Mouse (Mus musculus) neural tube, embryonic 13.5 days (tissue): Measurements from ENCODE around the gene Cmtr1. TPM values are rescaled to one million over a fixed set of nuclear protein-coding genes. Genes with fewer than 3 reads are reported as not detected.
"Not testable (repeated sequence)": the region's sequence is repeated elsewhere in the genome, so short reads cannot be mapped to it uniquely, and the experiment has no call there.

Source experiments
- ATAC-seq: fragments of 200-750 bp; cut with Nextera tagmentation; 2 replicates; pipeline ENCODE4 v1.8.0; 2017; ENCODE audit warnings: low read depth, mild to moderate bottlenecking, moderate TSS enrichment, moderate library complexity
- H3K27ac ChIP-seq: fragments of 300-500 bp; sonication (generic); replicated peaks from 2 replicates; pipeline ENCODE4 v1.5.1; 2015; ENCODE audit warnings: moderate library complexity, mild to moderate bottlenecking, inconsistent platforms
- H3K27me3 ChIP-seq: fragments of 300-500 bp; sonication (generic); 2 replicates; pipeline ENCODE4 v1.6.1; 2015; ENCODE audit warnings: mild to moderate bottlenecking, inconsistent platforms
- H3K36me3 ChIP-seq: fragments of 300-500 bp; sonication (generic); 2 replicates; pipeline ENCODE4 v1.6.1; 2015; ENCODE audit warnings: mild to moderate bottlenecking, inconsistent platforms
- H3K4me1 ChIP-seq: fragments of 300-500 bp; sonication (generic); replicated peaks from 2 replicates; pipeline ENCODE4 v1.6.1; 2015; ENCODE audit warnings: inconsistent platforms
- H3K4me2 ChIP-seq: fragments of 300-500 bp; sonication (generic); 2 replicates; pipeline ENCODE4 v1.6.1; 2015; ENCODE audit warnings: inconsistent platforms, mild to moderate bottlenecking, moderate library complexity
- H3K4me3 ChIP-seq: fragments of 300-500 bp; sonication (generic); 2 replicates; pipeline ENCODE4 v1.5.1; 2015; ENCODE audit warnings: mild to moderate bottlenecking, inconsistent platforms
- H3K9ac ChIP-seq: fragments of 300-500 bp; sonication (generic); 2 replicates; pipeline ENCODE4 v1.6.1; 2015; ENCODE audit warnings: moderate library complexity, mild to moderate bottlenecking, inconsistent platforms
- H3K9me3 ChIP-seq: fragments of 300-500 bp; sonication (generic); 2 replicates; pipeline ENCODE4 v1.6.1; 2016; ENCODE audit warnings: inconsistent platforms
- WGBS: fragments of 180-500 bp; shearing (Covaris S2); methylation state at CpG from one replicate; pipeline ENCODE4 v1.1.7; 2015; 5-methylcytosine and 5-hydroxymethylcytosine counted together
- polyA plus RNA-seq: library from polyadenylated mRNA; unstranded; fragments of >200 nt; fragmentation: Nextera tagmentation; extraction: Ambion mirVana; gene quantifications from 2 replicates; pipeline ENCODE4 v1.2.1, GENCODE M21; 2015

The Cmtr1 gene
- 127 and 131 TPM in 2 replicates for polyA plus RNA-seq

- under 1% methylated on average over 41 of the region's 41 CpGs for WGBS
- H3K4me3 ChIP-seq = peak within 1 kb of the TSS; percentile 90
- H3K27ac ChIP-seq = peak within 1 kb of the TSS; percentile 93
- peak within 1 kb of the TSS; percentile 97 for H3K9ac ChIP-seq
- no peaks in the 10 kb centered on the region for H3K27me3 ChIP-seq
- peak; percentile 96 for ATAC-seq
- H3K36me3 ChIP-seq = peaks cover 19% of the 10 kb centered on the region
- H3K4me1 ChIP-seq = peaks cover 9% of the 10 kb centered on the region
- H3K9me3 ChIP-seq = no peaks in the 10 kb centered on the region
- H3K4me2 ChIP-seq = peak within 1 kb of the TSS; percentile 96
Observed at GRCm38 (mm10) chr17:29660076-29660761, at the start of gene Cmtr1. Gene Cmtr1 (plus strand): TSS chr17:29660595.

GRCm38 (mm10) chr17:29613453-29613852 lies 46.9 kb upstream of the Cmtr1 start:
- H3K9ac ChIP-seq, H3K4me3 ChIP-seq, H3K36me3 ChIP-seq, H3K27me3 ChIP-seq, ATAC-seq, H3K4me2 ChIP-seq, H3K27ac ChIP-seq, H3K9me3 ChIP-seq: not testable (repeated sequence)
- WGBS = 88% methylated on average over 5 of the region's 5 CpGs
- H3K4me1 ChIP-seq = peaks cover 34% of the 10 kb centered on the region

GRCm38 (mm10) chr17:29614115-29615023 lies 46.0 kb upstream of the Cmtr1 start, which contains the start of the genes Rnf8 and Gm28043:
Gene Rnf8 (plus strand): TSS chr17:29614790.
Gene Gm28043 (plus strand): TSS chr17:29614876.
- peak within 1 kb of the TSS; percentile 99 for H3K4me3 ChIP-seq
- WGBS = 2% methylated on average over 52 of the region's 52 CpGs
- peak; percentile 93 for ATAC-seq
- peaks cover 13% of the 10 kb centered on the region for H3K36me3 ChIP-seq
- peak within 1 kb of the TSS; percentile 99 for H3K9ac ChIP-seq
- H3K9me3 ChIP-seq = no peaks in the 10 kb centered on the region
- peak within 1 kb of the TSS; percentile 87 for H3K4me2 ChIP-seq
- peak within 1 kb of the TSS; percentile 94 for H3K27ac ChIP-seq
- no peaks in the 10 kb centered on the region for H3K27me3 ChIP-seq
- peaks cover 34% of the 10 kb centered on the region for H3K4me1 ChIP-seq

GRCm38 (mm10) chr17:29615024-29615551 lies 45.3 kb upstream of the Cmtr1 start:
- Histone ChIP-seq H3K27ac (peak overlapping the region; percentile 94), H3K4me1 (peaks cover 34% of the 10 kb centered on the region), H3K36me3 (peaks cover 21% of the 10 kb centered on the region), H3K9me3 (no peaks in the 10 kb centered on the region), H3K4me3 (peak overlapping the region; percentile 99), H3K4me2 (peak overlapping the region; percentile 87), H3K9ac (peak overlapping the region; percentile 99), H3K27me3 (no peaks in the 10 kb centered on the region)
- under 1% methylated on average over 42 of the region's 43 CpGs for WGBS
- ATAC-seq = no peak; the same call in none of the 2 replicates

GRCm38 (mm10) chr17:29615616-29616015 lies 44.8 kb upstream of the Cmtr1 start:
- H3K9me3 ChIP-seq = no peaks in the 10 kb centered on the region
- peak overlapping the region; percentile 99 for H3K9ac ChIP-seq
- H3K4me2 ChIP-seq = peak overlapping the region; percentile 87
- ATAC-seq = no peak
- 13% methylated on average over 4 of the region's 4 CpGs for WGBS
- peak overlapping the region; percentile 99 for H3K4me3 ChIP-seq
- peaks cover 24% of the 10 kb centered on the region for H3K36me3 ChIP-seq
- H3K4me1 ChIP-seq = peaks cover 34% of the 10 kb centered on the region
- peak overlapping the region; percentile 94 for H3K27ac ChIP-seq
- H3K27me3 ChIP-seq = no peaks in the 10 kb centered on the region

- WGBS = 94% methylated on average over 3 of the region's 3 CpGs
Observed at GRCm38 (mm10) chr17:29619231-29619630, 41.2 kb upstream of the Cmtr1 start.

GRCm38 (mm10) chr17:29623488-29623887 lies 36.9 kb upstream of the Cmtr1 start:
- no peaks in the 10 kb centered on the region for H3K27me3 ChIP-seq
- H3K27ac ChIP-seq = no peak overlapping the region
- ATAC-seq = no peak
- no peaks in the 10 kb centered on the region for H3K9me3 ChIP-seq
- no peak overlapping the region for H3K4me2 ChIP-seq
- 95% methylated on average over 8 of the region's 8 CpGs for WGBS
- H3K36me3 ChIP-seq = peaks cover 97% of the 10 kb centered on the region
- H3K4me1 ChIP-seq = no peaks in the 10 kb centered on the region
- H3K9ac ChIP-seq = no peak overlapping the region
- H3K4me3 ChIP-seq = no peak overlapping the region

More at GRCm38 (mm10) chr17:29619231-29619630, 41.2 kb upstream of the Cmtr1 start:
- ATAC-seq = no peak
- H3K4me1 ChIP-seq = peaks cover 31% of the 10 kb centered on the region
- H3K36me3 ChIP-seq = peaks cover 59% of the 10 kb centered on the region
- no peak overlapping the region for H3K27ac ChIP-seq
- H3K9me3 ChIP-seq = no peaks in the 10 kb centered on the region
- no peak overlapping the region for H3K9ac ChIP-seq
- H3K27me3 ChIP-seq = no peaks in the 10 kb centered on the region
- H3K4me3 ChIP-seq = no peak overlapping the region
- H3K4me2 ChIP-seq = no peak overlapping the region

GRCm38 (mm10) chr17:29627285-29627684 lies 33.1 kb upstream of the Cmtr1 start:
- Histone ChIP-seq H3K27ac (no peak overlapping the region), H3K36me3 (peaks cover 98% of the 10 kb centered on the region), H3K4me2 (no peak overlapping the region), H3K9ac (no peak overlapping the region), H3K27me3 (no peaks in the 10 kb centered on the region), H3K4me1 (no peaks in the 10 kb centered on the region), H3K9me3 (no peaks in the 10 kb centered on the region), H3K4me3 (no peak overlapping the region)
- ATAC-seq = no peak
- 84% methylated on average over 9 of the region's 9 CpGs for WGBS

GRCm38 (mm10) chr17:29628946-29629345 lies 31.4 kb upstream of the Cmtr1 start:
- no peaks in the 10 kb centered on the region for H3K9me3 ChIP-seq
- H3K27me3 ChIP-seq = no peaks in the 10 kb centered on the region
- H3K4me1 ChIP-seq = no peaks in the 10 kb centered on the region
- H3K27ac ChIP-seq = no peak overlapping the region
- no peak overlapping the region for H3K9ac ChIP-seq
- WGBS = 90% methylated on average over 5 of the region's 5 CpGs
- H3K36me3 ChIP-seq = peaks cover 95% of the 10 kb centered on the region
- no peak for ATAC-seq
- H3K4me2 ChIP-seq = no peak overlapping the region
- H3K4me3 ChIP-seq = no peak overlapping the region

- no peak overlapping the region for H3K4me3 ChIP-seq
- no peak overlapping the region for H3K27ac ChIP-seq
- H3K9me3 ChIP-seq = no peaks in the 10 kb centered on the region
- no peak for ATAC-seq
- no peak overlapping the region for H3K9ac ChIP-seq
- no peak overlapping the region for H3K4me2 ChIP-seq
- H3K4me1 ChIP-seq = no peaks in the 10 kb centered on the region
- WGBS = 92% methylated on average over 5 of the region's 5 CpGs
- no peaks in the 10 kb centered on the region for H3K27me3 ChIP-seq
- peaks cover 95% of the 10 kb centered on the region for H3K36me3 ChIP-seq
Observed at GRCm38 (mm10) chr17:29629620-29630019, 30.8 kb upstream of the Cmtr1 start.

GRCm38 (mm10) chr17:29632312-29632711 lies 28.1 kb upstream of the Cmtr1 start:
- no peak overlapping the region for H3K27ac ChIP-seq
- H3K36me3 ChIP-seq = peaks cover 96% of the 10 kb centered on the region
- H3K27me3 ChIP-seq = no peaks in the 10 kb centered on the region
- no peak overlapping the region for H3K4me2 ChIP-seq
- no peaks in the 10 kb centered on the region for H3K4me1 ChIP-seq
- ATAC-seq = no peak
- H3K9me3 ChIP-seq = no peaks in the 10 kb centered on the region
- WGBS = 92% methylated on average over 11 of the region's 11 CpGs
- no peak overlapping the region for H3K4me3 ChIP-seq
- H3K9ac ChIP-seq = no peak overlapping the region

- H3K4me1 ChIP-seq = no peaks in the 10 kb centered on the region
- H3K4me2 ChIP-seq = no peak overlapping the region
- 91% methylated on average over 8 of the region's 8 CpGs for WGBS
- H3K9ac ChIP-seq = no peak overlapping the region
- H3K27me3 ChIP-seq = no peaks in the 10 kb centered on the region
- no peak overlapping the region for H3K4me3 ChIP-seq
- H3K27ac ChIP-seq = no peak overlapping the region
- peaks cover 93% of the 10 kb centered on the region for H3K36me3 ChIP-seq
- ATAC-seq = no peak
- no peaks in the 10 kb centered on the region for H3K9me3 ChIP-seq
Observed at GRCm38 (mm10) chr17:29635492-29635891, 24.9 kb upstream of the Cmtr1 start.
